Mouse (Mus musculus) brain, adult 2 months (tissue): ENCODE measurements at regions not wholly inside any gene's neighbourhood (a gene's known extent, or its start where the extent isn't known, plus 50 kb on each side); places are given as distances from the start of the nearest gene placed in this dataset.
"Not testable (repeated sequence)": the region's sequence is repeated elsewhere in the genome, so short reads cannot be mapped to it uniquely, and the experiment has no call there.

Source experiments
- DNase-seq: peaks from one replicate; pipeline ENCODE4 v3.0.0; 2011; ENCODE audit warnings: low read depth, low spot score

DNA sequence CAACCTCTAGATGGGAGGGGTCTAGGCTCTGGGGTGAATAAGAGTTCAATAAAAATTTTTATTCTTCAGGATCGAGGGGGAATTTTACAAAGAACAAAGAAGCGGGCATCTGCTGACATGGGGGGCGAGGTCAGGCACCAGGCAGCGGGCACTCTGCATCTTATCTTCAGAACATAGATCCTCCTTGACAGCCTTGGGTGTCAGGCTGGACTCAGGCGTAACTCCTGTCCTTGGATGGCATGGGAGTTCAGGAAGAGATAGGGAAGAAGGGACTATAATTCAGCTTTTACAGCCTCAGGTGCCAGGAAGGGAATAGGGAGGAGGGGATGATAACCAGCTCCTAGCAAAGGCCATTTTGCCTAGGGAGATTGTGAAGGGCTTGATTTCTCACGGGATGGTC is 753.1 kb downstream of the Gm10330 start:
- DNase-seq = not testable (repeated sequence)

- DNase-seq = not testable (repeated sequence)
Measured at GRCm38 (mm10) chr12:23023556-23023955, 756.5 kb downstream of the Gm10330 start.

DNA sequence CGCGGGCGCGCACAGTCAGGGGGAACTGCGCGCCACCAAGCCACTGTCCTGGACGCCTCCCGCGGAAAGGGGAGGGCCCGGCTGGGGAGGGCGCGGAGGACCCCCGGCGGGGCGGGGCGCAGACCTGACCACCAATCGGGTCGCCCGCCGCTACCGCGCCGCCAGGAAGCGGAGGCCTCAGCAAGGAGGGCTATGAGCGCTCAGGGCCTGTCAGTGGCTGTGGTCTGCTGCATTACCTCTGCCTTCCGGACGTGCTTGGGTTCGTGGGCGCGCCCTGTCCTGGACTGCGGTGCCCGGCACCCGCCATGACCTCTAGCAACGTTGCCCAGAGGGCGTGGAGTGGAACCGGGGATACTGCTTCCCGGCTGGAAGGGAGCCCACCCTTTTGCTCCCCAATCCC is 769.9 kb downstream of the Gm10330 start:
- peak; percentile 4 for DNase-seq

- DNase-seq = not testable (repeated sequence)
Measured at GRCm38 (mm10) chr12:23009662-23010061, 770.4 kb downstream of the Gm10330 start.
